Mouse (Mus musculus) heart, adult 11 months (tissue): ENCODE measurements around the gene Lyz2.
"Not testable (repeated sequence)": the region's sequence is repeated elsewhere in the genome, so short reads cannot be mapped to it uniquely, and the experiment has no call there.

Source experiments
- DNase-seq: peaks from one replicate; pipeline ENCODE4 v3.0.0; 2022

Gene Lyz2

DNA sequence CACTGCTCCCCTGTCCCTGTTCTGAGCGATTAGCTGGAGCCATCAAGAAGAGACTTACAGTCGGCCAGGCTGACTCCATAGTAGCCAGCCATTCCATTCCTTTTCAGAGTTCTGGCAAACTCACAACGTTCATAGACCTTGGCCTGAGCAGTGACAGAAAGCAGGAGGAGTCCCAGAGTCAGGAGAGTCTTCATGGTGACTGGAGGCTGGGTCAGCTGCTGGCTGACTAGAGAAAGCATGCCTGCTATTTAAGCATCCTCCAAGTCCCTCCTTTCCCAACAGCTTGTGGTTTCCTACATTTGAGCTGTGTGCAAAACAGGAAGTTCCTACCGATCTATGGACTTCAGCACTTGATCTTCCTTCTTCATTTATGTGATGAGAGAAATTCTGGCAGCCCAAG, at the start of gene Lyz2:
Gene Lyz2, minus strand, starts transcription at position 273 of the 400 bp plus-strand sequence.
- peak; percentile 96 for DNase-seq

DNA sequence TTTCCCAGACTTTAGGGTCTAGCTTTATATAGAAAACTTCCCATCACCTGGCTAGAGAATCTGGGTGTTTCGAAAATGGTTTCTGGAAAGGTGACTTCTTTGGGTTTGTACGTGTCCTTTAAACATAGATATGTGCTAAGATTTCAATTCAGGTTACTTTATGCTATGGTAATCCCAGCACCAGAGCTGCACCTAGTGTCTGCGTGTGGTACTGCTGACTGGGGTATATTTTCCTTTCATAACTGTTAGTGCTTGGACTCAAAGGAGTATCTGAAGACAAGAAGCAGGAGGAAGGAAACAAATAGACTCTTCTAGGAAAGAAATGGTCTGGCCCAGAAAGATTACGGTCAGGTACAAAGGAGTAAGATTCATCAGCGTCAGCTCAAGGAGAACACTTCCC, 48.4 kb upstream of the Lyz2 start:
- peak; percentile 89 for DNase-seq

DNA sequence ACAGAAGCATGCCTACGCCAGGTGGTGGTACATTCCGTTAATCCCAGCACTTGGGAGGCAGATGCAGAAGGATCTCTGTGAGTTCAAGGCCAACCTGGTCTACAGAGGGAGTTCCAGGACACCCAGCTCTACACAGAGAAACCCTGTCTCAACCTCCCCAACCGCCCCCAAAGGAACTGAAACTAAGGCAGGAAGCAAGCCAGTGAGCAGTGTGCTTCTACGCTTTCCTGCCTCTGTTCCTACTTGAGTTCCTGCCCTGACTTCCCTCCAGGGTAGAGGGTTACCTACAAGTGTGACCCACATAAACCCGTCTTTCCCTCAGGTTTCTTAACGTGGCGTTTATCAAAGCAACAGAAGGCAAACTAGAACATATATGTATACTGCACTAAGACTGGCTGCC, 41.7 kb upstream of the Lyz2 start:
- peak; percentile 91 for DNase-seq

DNA sequence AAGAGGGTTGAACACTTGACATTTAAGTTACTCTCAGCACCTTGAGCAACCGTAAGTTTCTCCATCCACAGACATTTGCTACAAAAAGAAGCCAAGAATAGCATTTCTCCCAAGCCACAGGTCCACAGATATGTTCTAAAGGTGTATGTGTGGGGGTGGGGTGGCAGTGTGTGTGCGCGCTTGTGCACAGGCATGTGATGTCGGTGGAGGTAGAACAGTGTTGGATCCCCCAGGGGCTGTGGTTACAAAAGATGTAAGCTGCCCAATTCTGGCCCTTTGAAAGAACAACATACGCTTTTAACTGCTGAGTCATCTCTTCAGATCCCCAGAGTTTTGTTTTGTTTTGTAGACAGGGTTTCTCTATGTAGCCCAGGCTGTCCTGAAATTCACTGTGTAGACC, 40.5 kb upstream of the Lyz2 start:
- DNase-seq = peak; percentile 61

DNA sequence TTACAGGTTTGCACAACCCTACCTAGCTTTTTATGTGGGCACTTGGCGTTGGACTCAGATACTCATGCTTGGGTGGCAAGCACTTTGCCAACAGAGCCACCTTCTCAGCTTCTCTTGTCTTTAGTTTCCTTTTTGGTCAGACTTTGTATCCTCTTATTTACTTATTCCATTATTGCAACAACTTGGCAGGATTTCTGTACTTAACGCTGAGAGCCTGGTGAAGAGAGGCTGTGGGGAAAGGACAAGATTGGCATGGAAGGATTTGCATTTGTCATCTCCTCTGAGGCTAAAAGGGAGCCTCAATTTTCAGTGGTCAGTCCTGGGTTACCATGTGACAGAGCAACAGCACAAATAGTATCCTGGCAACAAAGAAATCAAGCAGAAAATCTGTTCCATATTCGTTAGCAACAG, 38.5 kb upstream of the Lyz2 start:
- peak; percentile 83 for DNase-seq

DNA sequence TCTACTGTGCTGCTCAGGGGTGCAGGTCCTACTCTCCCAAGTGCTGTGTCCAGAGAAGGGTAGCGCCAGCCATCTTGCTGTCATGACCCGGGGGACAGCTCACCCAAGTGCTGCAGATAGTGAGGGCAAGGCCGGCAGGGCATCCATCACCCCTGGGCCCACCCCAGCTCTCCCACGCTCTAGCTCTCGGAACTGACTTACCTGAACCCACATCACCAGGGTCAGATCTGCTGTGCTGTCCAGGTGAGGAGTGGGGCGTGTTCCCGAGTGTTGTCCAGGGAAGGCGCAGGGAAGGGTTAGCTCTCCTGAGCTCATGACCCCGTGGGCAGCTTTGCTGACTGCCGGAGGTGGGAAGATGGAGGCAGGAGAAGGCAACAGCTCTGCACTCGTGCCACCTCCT, 34.3 kb upstream of the Lyz2 start:
- DNase-seq = peak; percentile 90

DNA sequence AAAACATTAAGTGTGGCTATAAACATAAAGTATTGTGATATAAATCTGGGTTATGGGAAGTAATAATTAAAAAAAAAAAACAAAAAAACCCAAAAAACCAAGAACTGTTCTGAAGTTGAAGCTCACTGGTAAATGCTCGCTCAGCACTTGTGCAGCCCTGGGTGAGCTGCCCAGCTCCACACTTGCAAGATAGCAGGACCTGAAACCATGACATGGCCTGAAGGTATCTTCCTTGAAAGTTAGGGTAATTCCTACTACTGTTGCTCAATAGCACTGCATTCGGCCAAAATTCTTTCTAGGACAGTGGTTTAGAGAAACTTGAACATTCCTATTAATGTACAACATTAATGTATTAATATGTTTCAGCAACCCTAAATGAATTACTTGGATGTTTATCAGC, 31.0 kb upstream of the Lyz2 start:
- DNase-seq = peak; percentile 90

DNA sequence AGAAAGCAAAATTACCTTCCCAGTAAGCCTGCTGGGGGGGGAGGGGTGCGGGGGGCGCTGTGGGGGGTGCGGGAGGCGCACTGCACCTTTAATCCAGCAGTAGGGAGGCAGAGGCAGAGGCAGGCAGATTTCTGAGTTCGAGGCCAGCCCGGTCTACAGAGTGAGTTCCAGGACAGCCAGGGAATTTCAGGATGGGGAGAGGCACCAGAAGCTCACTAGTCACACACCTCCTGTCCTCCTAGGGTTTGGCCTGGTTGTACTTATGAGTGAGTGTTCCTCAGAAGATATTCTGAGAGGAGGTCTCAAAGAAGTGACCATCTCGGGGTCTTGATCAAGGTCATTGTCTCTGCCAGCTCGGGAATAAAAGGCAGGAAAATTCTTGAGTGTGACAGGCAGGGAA, 30.0 kb upstream of the Lyz2 start:
- DNase-seq = peak; percentile 72

DNA sequence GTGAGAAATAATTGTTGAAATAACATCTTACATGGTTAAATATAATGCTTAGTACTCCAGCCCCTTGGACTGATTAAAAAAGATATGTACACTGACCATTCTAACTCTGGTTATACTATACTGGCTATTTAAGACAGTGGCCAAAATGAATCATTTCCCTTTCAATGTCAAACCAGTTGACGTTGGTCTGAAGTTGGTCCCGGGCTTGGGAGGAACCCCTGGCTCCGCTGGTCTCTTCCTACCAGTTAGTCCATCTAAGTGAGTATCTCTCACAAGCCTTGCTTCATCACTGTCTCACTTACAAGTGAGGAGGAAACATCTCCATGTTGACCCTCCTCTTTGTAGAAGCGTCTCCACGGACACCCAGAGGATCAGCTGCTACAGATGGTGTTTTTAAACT, 22.2 kb upstream of the Lyz2 start:
- peak; percentile 78 for DNase-seq

DNA sequence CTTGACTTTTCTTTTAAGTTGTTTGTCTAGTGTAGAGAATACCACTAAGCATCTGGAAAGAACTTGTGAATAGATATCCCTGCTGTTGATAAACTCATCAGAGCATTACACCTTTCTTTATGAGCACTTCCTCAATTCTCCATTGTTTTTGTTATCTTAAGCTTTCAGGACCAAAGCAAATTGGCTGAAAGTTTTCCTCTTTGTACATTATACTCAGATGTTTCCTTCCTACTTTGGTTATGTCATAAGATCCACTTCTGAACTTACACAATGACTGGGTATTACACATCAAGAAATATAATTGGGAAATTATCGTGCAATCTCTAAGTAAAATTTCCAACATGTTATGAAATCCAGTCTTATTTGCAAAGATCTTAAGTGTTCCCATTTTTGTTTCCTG, 19.6 kb upstream of the Lyz2 start:
- no peak for DNase-seq

DNA sequence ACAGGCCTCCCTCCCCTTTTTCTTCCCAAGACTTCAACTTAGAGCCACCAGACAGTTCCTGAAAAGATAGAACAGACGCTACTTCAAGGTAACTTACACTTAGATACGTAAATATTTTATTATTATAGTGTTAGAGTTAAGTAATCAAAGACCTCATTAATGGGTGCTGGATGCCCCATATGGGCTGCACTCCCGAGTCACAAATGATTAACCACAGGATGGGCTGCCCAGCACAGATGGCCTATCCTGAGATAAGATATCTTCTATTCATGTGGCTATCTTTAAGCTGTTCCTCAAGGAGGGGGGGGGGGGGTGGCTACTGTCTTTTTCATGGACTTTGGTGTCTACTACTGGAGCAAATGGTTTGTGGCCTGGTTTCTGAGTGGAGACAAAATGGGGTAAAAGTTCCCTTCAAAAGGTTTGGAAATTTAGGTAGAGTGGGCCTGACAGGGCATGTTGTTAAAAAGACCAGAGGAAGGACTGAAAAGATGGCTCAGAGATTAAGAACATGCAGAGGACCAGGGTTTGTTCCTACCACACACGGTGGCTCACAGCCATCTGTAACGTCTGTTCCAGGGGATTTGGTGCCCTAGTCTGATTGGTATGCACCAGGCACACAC, 17.9 kb upstream of the Lyz2 start:
- DNase-seq = peak; percentile 78

DNA sequence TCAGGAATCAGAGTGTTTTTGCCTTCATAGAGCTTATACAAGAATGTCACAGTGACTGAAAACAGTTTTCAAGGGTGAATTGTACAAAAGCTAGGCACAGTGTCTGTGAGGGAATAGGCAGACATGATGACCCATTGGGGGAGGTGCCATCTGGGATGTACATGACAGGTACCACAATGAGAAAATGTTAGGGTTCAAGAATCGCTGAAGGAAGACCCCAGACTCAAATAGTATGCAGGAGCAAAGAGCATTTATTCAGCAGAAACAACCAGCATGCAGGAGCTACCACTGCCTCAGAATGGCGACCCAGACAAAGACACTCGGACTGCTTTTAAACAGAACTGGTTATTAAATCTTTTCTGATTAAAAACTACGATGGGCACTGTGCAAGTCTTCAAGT, 17.0 kb upstream of the Lyz2 start:
- DNase-seq = peak; percentile 61

DNA sequence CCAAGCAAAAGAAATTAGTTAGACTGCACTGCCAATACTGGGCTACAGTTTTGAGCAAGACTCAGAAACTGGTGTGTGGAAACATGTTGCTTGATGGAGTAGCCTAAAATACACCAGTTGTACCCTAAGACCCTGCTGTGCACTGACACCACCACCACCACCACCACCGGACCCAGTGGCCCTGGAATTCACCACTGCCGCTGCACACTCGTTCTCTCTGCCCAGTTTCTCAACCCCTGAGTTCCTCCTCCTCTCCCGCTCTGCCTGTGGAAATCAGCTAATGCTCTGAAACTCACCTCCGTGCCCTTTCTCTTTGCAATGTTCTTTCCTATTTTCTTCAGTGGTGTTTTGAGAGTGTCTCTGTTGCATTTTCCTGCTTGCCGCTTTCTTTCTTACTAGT, 16.2 kb upstream of the Lyz2 start:
- DNase-seq = peak; percentile 71

DNA sequence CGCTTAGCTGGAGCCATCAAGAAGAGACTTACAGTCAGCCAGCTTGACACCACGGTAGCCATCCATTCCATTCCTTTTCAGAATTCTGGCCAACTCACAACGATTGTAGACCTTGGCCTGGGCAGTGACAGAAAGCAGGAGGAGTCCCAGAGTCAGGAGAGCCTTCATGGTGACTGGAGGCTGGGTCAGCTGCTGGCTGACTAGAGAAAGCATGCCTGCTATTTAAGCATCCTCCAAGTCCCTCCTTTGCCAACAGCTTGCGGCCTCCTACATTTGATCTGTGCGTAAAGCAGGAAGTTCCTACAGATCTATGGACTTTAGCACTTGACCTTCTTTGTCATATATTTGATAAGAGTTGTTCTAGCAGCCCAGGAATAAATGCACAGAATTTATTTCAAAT, 10.6 kb upstream of the Lyz2 start, which contains the start of gene Lyz1:
Gene Lyz1, minus strand, starts transcription at position 198 of the 400 bp plus-strand sequence.
- peak; percentile 96 for DNase-seq

DNA sequence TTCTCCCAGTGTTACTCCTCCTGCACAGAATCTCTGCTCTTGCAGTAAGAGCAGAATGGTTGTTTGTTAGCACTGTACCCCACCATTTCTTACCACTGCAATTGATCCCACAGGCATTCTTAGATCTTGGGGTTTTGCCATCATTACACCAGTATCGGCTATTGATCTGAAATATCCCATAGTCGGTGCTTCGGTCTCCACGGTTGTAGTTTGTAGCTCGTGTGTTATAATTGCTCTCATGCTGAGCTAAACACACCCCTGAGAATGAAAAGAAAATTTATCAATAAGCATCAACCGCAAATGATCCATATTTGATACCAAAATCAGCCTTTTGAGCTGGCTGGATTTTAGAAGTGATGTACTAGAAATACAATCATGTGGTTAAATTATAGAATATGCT, 8.8 kb upstream of the Lyz2 start:
- DNase-seq = not testable (repeated sequence)

DNA sequence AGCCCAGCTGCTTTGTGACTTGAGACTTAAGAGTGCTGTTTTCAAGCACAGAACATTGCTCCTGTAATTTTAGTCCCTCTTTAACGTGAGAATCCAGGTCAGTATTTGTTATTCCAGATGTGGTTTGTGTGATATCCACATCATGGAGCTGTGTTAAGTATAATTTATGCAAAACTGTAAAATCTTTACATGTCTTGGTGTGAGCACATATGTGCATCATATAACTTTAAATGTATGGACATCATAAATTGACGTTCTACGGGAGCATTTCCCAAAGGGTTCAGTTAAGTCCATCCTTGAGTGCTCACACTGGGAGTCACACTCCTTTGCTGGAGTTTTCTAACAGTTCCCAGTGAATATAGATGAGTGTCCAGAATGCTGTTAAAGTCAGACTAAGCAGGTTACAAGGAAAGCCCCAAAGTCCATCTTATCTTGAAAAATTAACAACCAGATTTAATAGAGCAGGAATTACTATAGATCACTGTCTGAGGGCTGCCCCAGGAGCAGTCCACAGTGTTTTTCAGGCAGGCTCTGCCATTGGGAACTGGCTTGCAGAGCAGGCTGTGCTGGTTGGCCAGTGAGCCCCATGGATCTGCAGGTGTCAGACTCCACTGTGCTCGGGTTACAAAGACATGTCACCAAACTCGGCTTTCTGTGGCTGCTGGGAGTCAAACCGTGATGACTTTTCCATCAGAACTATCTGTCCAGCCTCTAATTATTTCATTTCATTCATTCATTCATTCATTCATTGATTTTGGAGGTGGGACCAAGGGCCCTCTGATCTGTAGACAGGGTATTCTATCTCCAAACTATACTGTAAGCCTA, 8.1 kb upstream of the Lyz2 start:
- no peak for DNase-seq

DNA sequence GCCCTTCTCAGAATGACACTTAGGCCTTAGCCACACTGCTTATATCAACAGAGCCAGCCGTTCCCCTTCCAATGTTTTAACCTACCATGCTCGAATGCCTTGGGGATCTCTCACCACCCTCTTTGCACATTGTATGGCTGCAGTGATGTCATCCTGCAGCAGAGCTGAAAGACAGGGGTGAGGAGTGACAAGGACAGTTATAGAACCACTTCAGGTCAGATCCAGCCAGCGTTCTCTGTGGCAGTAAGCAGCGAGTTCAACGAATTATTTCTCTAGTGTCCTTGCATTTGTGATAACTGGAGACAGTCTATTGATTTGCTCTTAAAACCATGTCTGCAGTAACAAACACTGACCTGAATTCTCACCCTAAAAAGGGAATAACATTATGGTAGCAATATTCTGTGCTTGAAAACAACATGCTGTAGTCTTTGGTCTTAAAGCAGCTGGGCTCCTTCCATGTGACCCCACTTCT, 6.9 kb upstream of the Lyz2 start:
- not testable (repeated sequence) for DNase-seq

DNA sequence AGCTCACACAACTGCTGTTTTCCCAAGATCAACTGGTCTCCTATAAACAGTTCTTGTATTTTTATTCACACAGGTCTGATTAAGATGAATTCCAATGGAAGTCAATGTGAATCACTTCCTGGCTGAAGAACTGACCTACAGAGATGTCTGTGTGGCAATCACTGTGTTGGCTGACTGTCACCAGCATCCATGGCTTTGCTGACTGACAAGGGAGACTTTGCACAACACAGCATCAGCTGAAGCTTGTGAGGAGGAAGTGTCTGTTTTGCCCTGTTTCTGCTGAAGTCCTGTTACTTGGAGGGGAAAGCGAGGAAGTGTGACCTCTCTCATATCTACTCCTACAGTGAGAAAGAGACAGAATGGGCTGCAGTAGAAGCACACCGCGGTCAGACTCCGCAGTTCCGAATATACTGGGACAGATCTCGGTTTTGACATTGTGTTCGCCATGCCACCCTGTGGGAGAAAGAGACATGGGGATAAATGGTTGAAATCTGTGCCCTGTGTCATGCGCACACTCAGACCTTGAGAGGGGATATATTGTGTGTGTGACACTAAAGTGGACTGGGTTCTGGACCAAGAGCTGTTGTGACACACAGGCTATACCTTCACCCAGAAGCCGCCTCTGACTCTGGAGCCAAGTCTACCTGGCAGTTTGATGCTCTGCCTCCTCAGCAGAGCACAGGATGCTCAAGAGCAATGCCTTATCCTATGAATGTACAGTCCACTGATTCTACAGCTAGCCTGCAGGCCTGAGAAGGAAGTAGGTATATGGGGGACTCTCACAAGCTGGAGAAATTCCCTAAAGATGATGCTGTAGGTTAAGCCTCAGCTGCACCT, 6.3 kb upstream of the Lyz2 start:
- DNase-seq = peak; percentile 91

DNA sequence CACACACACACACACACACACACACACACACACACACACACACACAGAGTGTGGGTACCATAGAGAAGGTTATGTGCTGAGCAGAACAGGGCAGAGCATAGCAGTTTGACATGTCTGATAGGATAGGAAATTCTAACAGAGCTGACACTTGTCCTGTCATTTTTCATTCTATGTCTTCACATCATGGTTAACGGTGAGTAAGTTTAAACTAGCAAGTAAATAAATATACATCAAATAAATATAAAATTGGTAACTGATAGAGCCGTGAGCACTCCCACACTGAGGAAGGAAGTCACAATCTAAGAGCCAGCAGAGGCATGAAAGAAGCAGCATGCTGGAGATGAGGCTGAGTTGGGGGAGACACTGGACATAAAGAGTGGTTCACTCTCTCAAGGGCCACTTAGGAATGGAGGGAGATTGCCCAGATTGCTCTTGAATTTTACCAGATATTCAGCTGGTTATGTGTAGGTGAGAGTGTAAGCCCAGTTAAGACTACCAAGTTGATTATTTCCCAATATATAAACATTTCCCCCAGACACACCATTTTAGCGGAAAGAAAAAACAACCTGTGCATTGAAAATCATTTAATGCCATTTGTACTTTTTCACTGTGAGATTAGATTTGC, 5.2 kb upstream of the Lyz2 start:
- DNase-seq = no peak

DNA sequence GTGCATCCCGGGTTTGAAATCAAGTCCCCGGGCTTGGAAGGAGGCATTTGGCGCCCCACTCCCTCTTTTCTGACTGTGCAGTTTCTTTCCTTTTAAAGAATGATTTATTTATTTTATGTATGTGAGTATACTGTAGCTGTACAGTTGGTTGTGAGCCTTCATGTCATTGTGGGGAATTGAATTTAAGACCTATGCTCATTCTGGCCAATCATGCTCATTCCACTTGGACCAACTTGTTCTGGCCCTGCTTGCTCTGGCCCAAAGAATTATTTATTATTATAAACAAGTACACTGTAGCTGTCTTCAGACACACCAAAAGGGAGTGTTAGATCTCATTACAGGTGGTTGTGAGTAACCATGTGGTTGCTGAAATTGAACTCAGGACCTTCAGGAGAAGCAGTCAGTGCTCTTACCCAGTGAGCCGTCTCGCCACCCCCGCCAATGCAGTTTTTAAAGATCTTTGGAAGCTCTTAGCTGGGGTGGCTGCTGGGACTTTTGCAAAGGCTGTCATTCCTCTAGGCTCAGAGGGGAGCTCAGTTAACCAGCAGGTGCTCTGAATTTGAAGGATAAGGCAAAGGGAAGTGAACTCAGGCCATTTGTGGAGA, 4.3 kb upstream of the Lyz2 start:
- DNase-seq = no peak

DNA sequence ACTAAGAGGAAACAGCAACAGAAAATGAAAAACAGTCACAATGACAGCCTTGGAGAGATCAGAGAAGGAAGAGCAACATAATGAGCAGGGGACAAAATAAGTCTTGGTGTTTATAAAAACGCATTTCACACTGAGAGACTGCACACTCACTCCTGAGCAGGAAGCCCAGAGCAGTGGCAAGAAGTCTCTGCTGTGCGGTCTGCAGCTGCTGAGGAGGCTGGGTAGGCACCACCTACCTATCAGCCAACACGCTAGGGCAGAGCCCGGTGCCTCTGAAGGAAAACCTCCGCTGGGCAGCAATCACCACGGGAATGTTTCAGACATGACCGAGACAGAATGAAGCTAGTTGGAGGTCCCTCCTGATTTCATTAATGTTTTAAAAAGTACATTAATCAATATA, 3.5 kb upstream of the Lyz2 start:
- DNase-seq = not testable (repeated sequence)
